Mouse (Mus musculus) ovary, postnatal 10 days (tissue): ENCODE data around the gene Mup18.
"Not testable (repeated sequence)": the region's sequence is repeated elsewhere in the genome, so short reads cannot be mapped to it uniquely, and the experiment has no call there.

ENCODE experiments used
- DNase-seq: peaks from one replicate; pipeline ENCODE4 v3.0.0; 2022; ENCODE audit warnings: low spot score

Mup18 gene

GRCm38 (mm10) chr4:61674036-61674435, at the start of gene Mup18:
TSS of gene Mup18 (minus strand) at chr4:61674136.
- DNase-seq = not testable (repeated sequence)

- not testable (repeated sequence) for DNase-seq
Observed at GRCm38 (mm10) chr4:61714296-61714695, 40.4 kb upstream of the Mup18 start.
